Mouse (Mus musculus) intestine, embryonic 14.5 days (tissue): ENCODE measurements around the gene Pik3cb. TPM values are rescaled to one million over a fixed set of nuclear protein-coding genes. Genes with fewer than 3 reads are reported as not detected.

Experiments used
- ATAC-seq: fragments of 200-750 bp; cut with Nextera tagmentation; replicated peaks from 2 replicates; pipeline ENCODE4 v1.8.0; 2017; ENCODE audit warnings: low read depth, moderate number of reproducible peaks, moderate TSS enrichment, moderate library complexity; ENCODE audit not compliant: low FRiP score, low TSS enrichment
- DNase-seq: peaks from one replicate; pipeline ENCODE4 v3.0.0-alpha.2; 2018; ENCODE audit warnings: low spot score
- H3K27ac ChIP-seq: fragments of 300-500 bp; sonication (generic); 2 replicates; pipeline ENCODE4 v1.5.1; 2014; ENCODE audit warnings: low read depth, mild to moderate bottlenecking, control low read depth
- H3K27me3 ChIP-seq: fragments of 300-500 bp; sonication (generic); replicated peaks from 2 replicates; pipeline ENCODE4 v1.6.1; 2014; ENCODE audit warnings: low read length, control low read depth; ENCODE audit not compliant: control insufficient read depth, insufficient read depth
- H3K36me3 ChIP-seq: fragments of 300-500 bp; sonication (generic); 2 replicates; pipeline ENCODE4 v1.6.1; 2014; ENCODE audit warnings: low read length, control low read depth; ENCODE audit not compliant: control insufficient read depth, insufficient read depth
- H3K4me1 ChIP-seq: fragments of 300-500 bp; sonication (generic); replicated peaks from 2 replicates; pipeline ENCODE4 v1.6.1; 2014; ENCODE audit warnings: low read length, control low read depth, mixed read lengths; ENCODE audit not compliant: control insufficient read depth, insufficient read depth
- H3K4me2 ChIP-seq: fragments of 300-500 bp; sonication (generic); 2 replicates; pipeline ENCODE4 v1.6.1; 2014; ENCODE audit warnings: low read length
- H3K4me3 ChIP-seq: fragments of 300-500 bp; sonication (generic); 2 replicates; pipeline ENCODE4 v1.5.1; 2014; ENCODE audit warnings: low read depth, low read length, control low read depth, mixed read lengths
- H3K9ac ChIP-seq: fragments of 300-500 bp; sonication (generic); 2 replicates; pipeline ENCODE4 v1.6.1; 2014; ENCODE audit warnings: mild to moderate bottlenecking, low read length
- H3K9me3 ChIP-seq: fragments of 300-500 bp; sonication (generic); 2 replicates; pipeline ENCODE4 v1.6.1; 2016; ENCODE audit warnings: low read length, control low read depth; ENCODE audit not compliant: control insufficient read depth
- WGBS: fragments of 180-500 bp; shearing (Covaris S2); extraction: QIAGEN DNeasy Blood & Tissue Kit; methylation state at CpG from one replicate; pipeline ENCODE4 v1.1.7; 2014; 5-methylcytosine and 5-hydroxymethylcytosine counted together
- polyA plus RNA-seq: library from polyadenylated mRNA; unstranded; fragments of >200 nt; fragmentation: Nextera tagmentation; extraction: Ambion mirVana; gene quantifications from 2 replicates; pipeline ENCODE4 v1.2.1, GENCODE M21; 2014

Pik3cb gene
- polyA plus RNA-seq, 1 experiment from 2014 or later: 0.88 TPM

- DNase-seq (no peak), ATAC-seq (no peak)
- H3K27me3 ChIP-seq: peaks cover 14% of the 10 kb centered on the region; the same call in 1 of the 2 replicates
- H3K36me3 ChIP-seq: no peaks in the 10 kb centered on the region
- H3K9me3 ChIP-seq: no peaks in the 10 kb centered on the region
- peak overlapping the region; percentile 63 for H3K4me2 ChIP-seq
- no peak overlapping the region for H3K9ac ChIP-seq
- H3K27ac ChIP-seq: no peak overlapping the region
- peak overlapping the region; percentile 72 for H3K4me3 ChIP-seq
- 50% methylated on average over 9 of the region's 9 CpGs for WGBS
- peaks cover 5% of the 10 kb centered on the region; the same call in 1 of the 2 replicates for H3K4me1 ChIP-seq
These were observed 153.3 kb downstream of the Pik3cb start for GRCm38 (mm10) chr9:98987131-98987530.

Other genes with a start within 250 kb of the Pik3cb start
- not detected in 2 replicates for gene 7420426K07Rik, start 237.5 kb downstream of the Pik3cb start, polyA plus RNA-seq
- gene Foxl2, start 185.3 kb downstream of the Pik3cb start, polyA plus RNA-seq: not detected in 2 replicates
- gene Faim, start 154.2 kb downstream of the Pik3cb start, polyA plus RNA-seq: 45.7 and 47.6 TPM in 2 replicates
- 1.1 and 2.8 TPM in 2 replicates for gene Gm1123, start 104.9 kb downstream of the Pik3cb start, polyA plus RNA-seq
- gene Faiml, start 96.6 kb upstream of the Pik3cb start, polyA plus RNA-seq: not detected in 2 replicates
- 28.0 and 30.6 TPM in 2 replicates for gene Cep70, start 102.7 kb upstream of the Pik3cb start, polyA plus RNA-seq
- 0.24 and 0.38 TPM in 2 replicates for gene Esyt3, start 217.9 kb upstream of the Pik3cb start, polyA plus RNA-seq